Mouse (Mus musculus) lung, embryonic 15.5 days (tissue): Measurements from ENCODE around the gene Zbtb25. TPM values are rescaled to one million over a fixed set of nuclear protein-coding genes. Genes with fewer than 3 reads are reported as not detected.

Experiments
- ATAC-seq: fragments of 200-750 bp; cut with Nextera tagmentation; 2 replicates; pipeline ENCODE4 v1.8.0; 2017; ENCODE audit warnings: moderate number of reproducible peaks, borderline replicate concordance; ENCODE audit not compliant: low FRiP score, low TSS enrichment; ENCODE audit errors: extremely low read depth
- H3K27ac ChIP-seq: fragments of 300-500 bp; sonication (generic); 2 replicates; pipeline ENCODE4 v1.5.1; 2015; ENCODE audit warnings: moderate library complexity, mild to moderate bottlenecking, inconsistent platforms
- H3K27me3 ChIP-seq: fragments of 300-500 bp; sonication (generic); 2 replicates; pipeline ENCODE4 v1.6.1; 2015; ENCODE audit warnings: inconsistent platforms
- H3K36me3 ChIP-seq: fragments of 300-500 bp; sonication (generic); 2 replicates; pipeline ENCODE4 v1.6.1; 2015; ENCODE audit warnings: inconsistent platforms
- H3K4me1 ChIP-seq: fragments of 300-500 bp; sonication (generic); 2 replicates; pipeline ENCODE4 v1.6.1; 2015; ENCODE audit warnings: inconsistent platforms
- H3K4me2 ChIP-seq: fragments of 300-500 bp; sonication (generic); 2 replicates; pipeline ENCODE4 v1.6.1; 2015; ENCODE audit warnings: inconsistent platforms, mild to moderate bottlenecking, moderate library complexity
- H3K4me3 ChIP-seq: fragments of 300-500 bp; sonication (generic); 2 replicates; pipeline ENCODE4 v1.5.1; 2015; ENCODE audit warnings: mild to moderate bottlenecking, inconsistent platforms
- H3K9ac ChIP-seq: fragments of 300-500 bp; sonication (generic); 2 replicates; pipeline ENCODE4 v1.6.1; 2015; ENCODE audit warnings: inconsistent platforms
- H3K9me3 ChIP-seq: fragments of 300-500 bp; sonication (generic); 2 replicates; pipeline ENCODE4 v1.6.1; 2016; ENCODE audit warnings: inconsistent platforms
- WGBS: fragments of 180-500 bp; shearing (Covaris S2); methylation state at CpG from one replicate; pipeline ENCODE4 v1.1.7; 2015; 5-methylcytosine and 5-hydroxymethylcytosine counted together
- polyA plus RNA-seq: library from polyadenylated mRNA; unstranded; fragments of >200 nt; fragmentation: Nextera tagmentation; extraction: Ambion mirVana; gene quantifications from 2 replicates; pipeline ENCODE4 v1.2.1, GENCODE M21; 2015

Zbtb25 gene
- polyA plus RNA-seq, 1 experiment from 2014 or later = 15.8 TPM

GRCm38 (mm10) chr12:76328567-76329354, 40.6 kb downstream of the Zbtb25 start:
- no peak overlapping the region for H3K9ac ChIP-seq
- H3K4me2 ChIP-seq = no peak overlapping the region
- H3K27me3 ChIP-seq = no peaks in the 10 kb centered on the region
- H3K36me3 ChIP-seq = 0 out of 2 replicates have a peak, but pooled peaks cover 10% of the 10 kb centered on the region
- H3K9me3 ChIP-seq = no peaks in the 10 kb centered on the region
- no peak overlapping the region for H3K27ac ChIP-seq
- H3K4me1 ChIP-seq = peaks cover 8% of the 10 kb centered on the region; the same call in 1 of the 2 replicates
- no peak overlapping the region for H3K4me3 ChIP-seq
- WGBS = 81% methylated on average over 6 of the region's 6 CpGs
- ATAC-seq = no peak

- no peak overlapping the region for H3K27ac ChIP-seq
- 69% methylated on average over 23 of the region's 23 CpGs for WGBS
- H3K27me3 ChIP-seq = no peaks in the 10 kb centered on the region
- ATAC-seq = no peak
- H3K4me2 ChIP-seq = peak overlapping the region; percentile 87
- H3K36me3 ChIP-seq = 0 out of 2 replicates have a peak, but pooled peaks cover 10% of the 10 kb centered on the region
- H3K4me1 ChIP-seq = peaks cover 12% of the 10 kb centered on the region; the same call in 1 of the 2 replicates
- no peaks in the 10 kb centered on the region for H3K9me3 ChIP-seq
- H3K9ac ChIP-seq = no peak overlapping the region
- H3K4me3 ChIP-seq = peak overlapping the region; percentile 62
These were observed 42.8 kb downstream of the Zbtb25 start for GRCm38 (mm10) chr12:76326437-76327220.

- H3K4me2 ChIP-seq = peak within 1 kb of the TSS; percentile 87
- H3K27me3 ChIP-seq = no peaks in the 10 kb centered on the region
- peaks cover 13% of the 10 kb centered on the region; the same call in 1 of the 2 replicates for H3K36me3 ChIP-seq
- 0 out of 2 replicates have a peak within 1 kb of the TSS, but pooled peaks have one; percentile 2 for H3K27ac ChIP-seq
- no peaks in the 10 kb centered on the region for H3K9me3 ChIP-seq
- peak within 1 kb of the TSS; percentile 62 for H3K4me3 ChIP-seq
- H3K9ac ChIP-seq = peak within 1 kb of the TSS; percentile 67
- WGBS = 2% methylated on average over 53 of the region's 53 CpGs
- ATAC-seq = peak; percentile 90
- peaks cover 23% of the 10 kb centered on the region for H3K4me1 ChIP-seq
These were observed 44.5 kb downstream of the Zbtb25 start, which contains the start of gene Akap5 for GRCm38 (mm10) chr12:76324679-76325431. Gene Akap5, plus strand, starts transcription at chr12:76324891.

- H3K4me2 ChIP-seq = peak overlapping the region; percentile 20; the same call in 1 of the 2 replicates
- H3K27me3 ChIP-seq = no peaks in the 10 kb centered on the region
- WGBS = 7% methylated on average over 9 of the region's 9 CpGs
- H3K4me1 ChIP-seq = peaks cover 32% of the 10 kb centered on the region
- H3K27ac ChIP-seq = peak overlapping the region; percentile 91
- peaks cover 19% of the 10 kb centered on the region for H3K36me3 ChIP-seq
- peak; percentile 86 for ATAC-seq
- no peak overlapping the region for H3K9ac ChIP-seq
- H3K9me3 ChIP-seq = no peaks in the 10 kb centered on the region
- no peak overlapping the region for H3K4me3 ChIP-seq
These were observed 50.9 kb downstream of the Zbtb25 start for GRCm38 (mm10) chr12:76318282-76319212.

- Histone ChIP-seq H3K36me3 (peaks cover 25% of the 10 kb centered on the region), H3K9ac (no peak overlapping the region)
These were observed 57.5 kb downstream of the Zbtb25 start for GRCm38 (mm10) chr12:76311951-76312350.

GRCm38 (mm10) chr12:76311227-76311626, 58.2 kb downstream of the Zbtb25 start:
- Histone ChIP-seq H3K27ac (0 out of 2 replicates have a peak overlapping the region, but pooled peaks have one; percentile 56), H3K9ac (no peak overlapping the region), H3K4me1 (peaks cover 30% of the 10 kb centered on the region), H3K27me3 (no peaks in the 10 kb centered on the region), H3K4me3 (no peak overlapping the region), H3K9me3 (no peaks in the 10 kb centered on the region), H3K4me2 (no peak overlapping the region), H3K36me3 (peaks cover 25% of the 10 kb centered on the region)
- WGBS = 89% methylated on average over 9 of the region's 9 CpGs
- no peak for ATAC-seq

More at GRCm38 (mm10) chr12:76311951-76312350, 57.5 kb downstream of the Zbtb25 start:
- Histone ChIP-seq H3K4me3 (no peak overlapping the region), H3K27me3 (no peaks in the 10 kb centered on the region), H3K27ac (peak overlapping the region; percentile 5; the same call in 1 of the 2 replicates), H3K9me3 (no peaks in the 10 kb centered on the region), H3K4me2 (no peak overlapping the region), H3K4me1 (peaks cover 23% of the 10 kb centered on the region)
- no peak for ATAC-seq
- WGBS = 72% methylated on average over 8 of the region's 8 CpGs

GRCm38 (mm10) chr12:76310633-76311032, 58.8 kb downstream of the Zbtb25 start:
- H3K9me3 ChIP-seq = no peaks in the 10 kb centered on the region
- no peak overlapping the region for H3K4me3 ChIP-seq
- no peaks in the 10 kb centered on the region for H3K27me3 ChIP-seq
- H3K36me3 ChIP-seq = peaks cover 25% of the 10 kb centered on the region
- peaks cover 31% of the 10 kb centered on the region for H3K4me1 ChIP-seq
- WGBS = 62% methylated on average over 6 of the region's 6 CpGs
- no peak overlapping the region for H3K4me2 ChIP-seq
- ATAC-seq = no peak
- H3K9ac ChIP-seq = no peak overlapping the region
- H3K27ac ChIP-seq = peak overlapping the region; percentile 56

- Histone ChIP-seq H3K27ac (peak overlapping the region; percentile 56; the same call in 1 of the 2 replicates), H3K4me2 (no peak overlapping the region), H3K9me3 (no peaks in the 10 kb centered on the region), H3K36me3 (peaks cover 20% of the 10 kb centered on the region), H3K4me1 (peaks cover 31% of the 10 kb centered on the region), H3K27me3 (no peaks in the 10 kb centered on the region), H3K9ac (no peak overlapping the region), H3K4me3 (no peak overlapping the region)
- WGBS = 64% methylated on average over 6 of the region's 6 CpGs
- ATAC-seq = no peak
These were observed 59.4 kb downstream of the Zbtb25 start for GRCm38 (mm10) chr12:76310007-76310406.

GRCm38 (mm10) chr12:76308436-76308835, 61.0 kb downstream of the Zbtb25 start:
- H3K36me3 ChIP-seq = peaks cover 12% of the 10 kb centered on the region
- H3K27ac ChIP-seq = peak overlapping the region; percentile 72
- no peak for ATAC-seq
- H3K9me3 ChIP-seq = no peaks in the 10 kb centered on the region
- no peaks in the 10 kb centered on the region for H3K27me3 ChIP-seq
- peaks cover 31% of the 10 kb centered on the region for H3K4me1 ChIP-seq
- no peak overlapping the region for H3K4me3 ChIP-seq
- 86% methylated on average over 5 of the region's 5 CpGs for WGBS
- no peak overlapping the region for H3K9ac ChIP-seq
- no peak overlapping the region for H3K4me2 ChIP-seq

GRCm38 (mm10) chr12:76307964-76308363, 61.4 kb downstream of the Zbtb25 start:
- Histone ChIP-seq H3K9ac (no peak overlapping the region), H3K9me3 (no peaks in the 10 kb centered on the region), H3K4me2 (no peak overlapping the region), H3K27me3 (no peaks in the 10 kb centered on the region), H3K36me3 (peaks cover 13% of the 10 kb centered on the region), H3K4me1 (peaks cover 31% of the 10 kb centered on the region), H3K4me3 (no peak overlapping the region), H3K27ac (peak overlapping the region; percentile 72)
- 32% methylated on average over 9 of the region's 9 CpGs for WGBS
- peak; percentile 68; the same call in 1 of the 2 replicates for ATAC-seq
